Mouse (Mus musculus) R1 (cell line): ENCODE results near the gene Ctdsp2.

Experiments used
- DNase-seq: peaks from one replicate; pipeline ENCODE4 v3.0.0-alpha.2; 2018; ENCODE audit warnings: low read depth, low spot score

Gene Ctdsp2

DNA sequence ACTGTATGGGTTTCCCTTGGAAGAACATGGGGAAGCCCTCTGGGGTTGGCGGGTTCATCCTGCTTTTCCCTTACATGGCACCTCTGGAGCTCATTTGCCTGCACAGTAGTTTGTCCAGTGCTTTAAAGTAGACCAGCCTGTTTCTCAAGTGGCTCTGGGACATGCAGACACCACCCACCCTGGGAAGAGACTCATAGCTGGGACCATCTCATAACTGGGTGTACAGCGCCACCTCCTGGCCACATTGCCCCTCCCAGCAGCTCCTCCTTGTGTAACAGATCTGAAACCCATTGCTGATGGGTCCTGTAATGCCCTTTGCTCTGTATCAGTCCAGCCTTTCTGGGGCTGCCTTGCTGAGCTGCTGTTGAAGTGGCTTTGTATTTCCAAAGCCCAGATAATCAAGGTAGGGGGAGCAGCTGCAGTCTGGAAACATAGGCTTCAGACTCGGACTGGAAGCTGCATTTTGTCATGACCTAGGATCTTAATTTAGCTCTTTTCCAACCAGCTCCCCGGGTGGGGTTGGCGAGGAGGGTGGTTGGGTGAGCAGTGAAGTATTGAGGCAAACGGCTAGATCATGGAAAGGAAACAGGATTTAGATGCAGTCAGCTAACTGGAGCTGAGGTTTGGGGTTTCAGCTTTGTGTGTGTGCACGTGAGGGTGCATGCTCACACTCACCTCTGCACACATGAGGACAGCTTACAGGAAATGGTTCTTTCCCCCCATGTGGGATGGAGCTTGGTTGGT lies 12.0 kb downstream of the Ctdsp2 start:
- peak; percentile 90 for DNase-seq

- no peak for DNase-seq
These were observed 13.2 kb downstream of the Ctdsp2 start for GRCm38 (mm10) chr10:126991676-126992075.

- DNase-seq = no peak
These were observed 15.1 kb downstream of the Ctdsp2 start for GRCm38 (mm10) chr10:126993621-126994020.

DNA sequence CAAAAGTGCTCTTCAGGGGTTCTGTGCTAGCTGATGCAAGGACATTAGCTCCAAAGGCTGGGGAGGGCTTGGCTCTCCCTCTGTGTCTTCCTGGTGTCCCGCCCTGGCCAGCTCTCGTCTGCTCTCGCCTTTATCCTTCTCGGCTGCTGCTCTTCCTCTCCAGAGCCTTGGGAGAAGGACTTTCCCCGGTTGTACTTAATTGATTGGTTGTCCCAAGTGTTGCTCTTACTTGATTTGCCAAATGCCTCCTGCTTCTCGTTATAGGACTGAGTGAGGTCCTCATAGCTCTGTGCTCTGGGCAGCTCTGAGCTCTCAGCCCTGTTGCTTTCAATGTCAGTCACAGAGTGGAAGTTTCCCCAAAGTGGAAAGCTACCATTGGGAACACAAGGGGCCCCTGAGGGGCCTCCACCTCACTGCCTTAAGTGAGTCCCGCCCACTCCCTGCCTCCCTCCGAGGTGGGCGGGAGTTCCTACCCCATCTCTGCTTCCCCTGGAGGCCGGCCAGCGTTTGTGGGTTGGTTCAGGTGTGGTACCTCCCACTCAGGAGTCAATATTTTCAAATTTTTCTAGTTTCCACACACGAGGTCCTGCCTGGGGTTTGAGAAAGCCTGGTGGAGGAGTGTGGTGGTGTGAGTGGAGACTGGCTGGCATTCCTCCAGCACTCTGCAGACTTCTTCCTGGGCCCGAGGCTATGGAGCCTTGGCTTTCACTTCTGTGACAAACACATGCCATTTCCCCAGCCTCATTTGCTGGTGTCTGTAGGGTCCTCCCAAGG lies 19.0 kb downstream of the Ctdsp2 start:
- no peak for DNase-seq

DNA sequence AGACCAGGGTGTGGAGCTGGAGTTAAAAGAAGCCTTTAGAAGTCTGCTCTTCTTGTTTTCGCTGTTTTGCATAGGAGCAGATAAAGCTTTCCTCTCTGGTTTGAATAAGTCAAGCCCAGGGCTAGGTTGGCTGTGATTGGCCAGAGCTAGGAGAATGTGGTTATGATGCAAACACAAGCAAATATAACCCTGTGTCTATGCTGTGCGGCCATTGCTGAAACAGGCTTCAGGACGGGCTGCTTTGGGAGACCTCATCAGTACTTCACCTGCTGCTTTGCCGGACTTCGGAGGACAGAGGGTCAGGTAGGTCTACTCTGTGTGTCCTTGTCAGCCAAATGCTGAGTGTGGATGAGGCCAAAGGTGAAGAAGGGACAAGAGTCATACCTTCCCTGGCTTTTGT lies 22.0 kb downstream of the Ctdsp2 start, which contains the start of gene Avil:
Avil (plus strand) TSS at position 181 of the 400 bp plus-strand sequence.
- DNase-seq = no peak

DNA sequence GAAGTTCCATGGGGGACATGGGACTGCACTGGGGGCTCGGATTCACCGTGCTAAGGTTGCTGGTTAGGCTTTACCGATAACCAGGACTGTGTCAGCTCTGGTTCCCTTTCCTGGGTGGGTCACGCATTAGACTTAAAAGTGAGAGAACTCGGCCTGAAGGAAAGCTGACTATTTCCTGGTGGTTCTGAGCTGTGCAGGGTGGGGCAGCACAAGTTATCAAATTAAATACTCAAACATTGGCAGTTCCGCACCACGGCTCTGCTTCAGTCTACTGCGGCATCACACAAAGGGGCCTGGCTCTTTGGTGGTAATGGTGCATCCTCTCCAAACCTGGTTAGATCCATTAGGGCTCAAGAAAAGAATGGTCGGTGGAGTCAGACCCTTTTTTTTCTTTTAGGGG lies 22.8 kb downstream of the Ctdsp2 start:
- no peak for DNase-seq

DNA sequence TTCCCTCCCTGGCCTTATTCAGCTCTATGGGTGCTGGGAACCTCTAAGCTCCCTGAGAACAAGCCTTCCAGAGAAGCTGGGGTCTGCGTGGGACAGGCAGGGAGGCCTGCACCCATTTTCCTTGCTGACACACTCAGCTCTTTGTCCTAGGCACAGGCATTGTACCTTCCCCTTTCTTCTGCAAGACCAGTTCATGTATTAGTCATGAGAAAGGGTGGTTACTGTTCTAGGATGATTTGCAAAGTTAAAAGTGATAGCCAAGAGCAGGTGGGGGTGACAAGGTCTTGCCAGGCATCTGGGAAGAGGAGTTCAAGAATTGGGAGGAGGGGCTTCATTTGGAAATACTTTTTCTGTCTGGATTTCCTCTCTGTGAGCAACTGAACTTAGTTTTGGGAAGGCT lies 23.5 kb downstream of the Ctdsp2 start:
- no peak for DNase-seq

GRCm38 (mm10) chr10:127002765-127003164 lies 24.2 kb downstream of the Ctdsp2 start:
- no peak for DNase-seq

DNA sequence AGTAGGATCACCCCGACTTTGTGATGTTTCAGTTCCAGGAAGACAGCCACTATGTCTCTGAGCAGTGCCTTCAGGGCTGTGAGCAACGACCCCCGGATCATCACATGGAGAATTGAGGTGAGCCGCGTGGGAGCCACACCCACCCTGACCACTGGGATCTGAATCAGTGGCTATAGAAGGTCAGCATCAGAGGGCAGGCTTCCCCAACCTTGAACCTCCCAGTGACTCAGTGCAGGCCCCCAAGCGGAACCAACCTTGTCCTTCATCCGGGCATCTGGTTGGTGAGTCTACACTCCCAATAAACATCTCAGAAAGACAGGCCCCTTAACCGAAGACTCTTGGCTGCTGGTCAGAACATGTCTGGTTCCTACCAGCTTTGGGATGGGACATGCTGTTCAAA lies 24.8 kb downstream of the Ctdsp2 start:
- DNase-seq = no peak

- no peak for DNase-seq
These were observed 25.3 kb downstream of the Ctdsp2 start for GRCm38 (mm10) chr10:127003806-127004205.

DNA sequence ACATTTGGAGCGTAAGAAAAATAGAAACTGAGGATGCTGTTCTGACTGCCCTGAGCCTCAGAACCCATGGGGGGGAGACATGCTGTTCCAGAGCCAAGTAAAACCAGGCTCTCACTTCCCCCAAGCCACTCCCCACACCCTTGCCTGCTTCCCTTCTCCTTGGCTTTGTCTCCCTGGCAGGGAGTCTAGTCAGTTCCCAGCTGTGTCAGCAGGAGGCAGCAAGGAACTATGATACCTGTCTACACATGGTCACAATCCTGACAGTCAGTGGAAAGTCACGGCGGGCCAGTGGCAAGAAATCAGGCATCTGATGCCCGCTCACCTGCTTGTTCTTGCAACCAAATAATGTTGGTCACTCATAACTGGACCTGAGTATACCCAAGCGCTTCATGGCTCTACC lies 38.0 kb downstream of the Ctdsp2 start:
- DNase-seq = peak; percentile 74

GRCm38 (mm10) chr10:127017071-127017470 lies 38.6 kb downstream of the Ctdsp2 start:
- DNase-seq = no peak

DNA sequence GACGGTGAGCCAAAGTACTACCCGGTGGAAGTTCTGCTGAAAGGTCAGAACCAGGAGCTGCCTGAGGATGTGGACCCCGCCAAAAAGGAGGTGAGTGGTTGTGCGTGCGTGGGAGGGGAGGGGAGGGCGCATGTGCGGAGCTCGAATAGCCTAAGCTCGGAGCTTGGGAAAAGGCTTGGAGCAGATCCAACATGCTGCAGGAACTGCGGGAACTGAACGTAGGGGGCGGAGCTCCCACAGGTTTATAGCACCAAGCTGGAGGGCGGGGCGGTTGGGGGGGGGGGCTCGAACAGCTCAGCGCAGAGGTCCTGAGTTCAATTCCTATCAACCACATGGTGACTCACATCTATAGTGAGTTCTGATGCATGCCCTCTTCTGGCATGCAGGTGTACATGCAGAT lies 39.9 kb downstream of the Ctdsp2 start:
- DNase-seq = peak; percentile 68

GRCm38 (mm10) chr10:127030336-127031296 lies 52.1 kb downstream of the Ctdsp2 start, which contains the start of gene Tsfm:
Gene Tsfm, minus strand, starts transcription at chr10:127030840.
- DNase-seq = peak; percentile 89

DNA sequence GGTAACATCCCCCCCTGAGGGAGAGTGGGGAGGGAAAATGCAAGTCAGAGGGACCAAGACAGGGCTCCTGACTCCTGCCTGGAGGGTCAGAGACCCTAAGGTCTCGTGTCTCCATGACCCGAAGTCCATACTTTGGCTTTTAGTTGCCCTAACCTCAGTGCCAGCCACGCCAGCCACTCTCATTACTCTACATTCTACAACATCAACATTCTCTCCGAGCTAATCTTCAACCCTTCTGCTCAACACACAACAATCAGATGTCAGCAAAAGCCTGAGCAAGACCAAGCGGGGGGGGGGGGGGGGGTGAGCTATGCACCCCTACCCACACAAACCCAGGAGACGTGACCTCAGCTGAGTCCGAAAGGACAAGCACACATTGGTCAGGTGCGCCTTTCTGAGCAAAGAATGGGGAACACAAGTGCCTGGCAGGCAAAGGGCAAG lies 54.8 kb downstream of the Ctdsp2 start:
- no peak for DNase-seq

- no peak for DNase-seq
These were observed 57.8 kb downstream of the Ctdsp2 start for GRCm38 (mm10) chr10:127036273-127036672.

DNA sequence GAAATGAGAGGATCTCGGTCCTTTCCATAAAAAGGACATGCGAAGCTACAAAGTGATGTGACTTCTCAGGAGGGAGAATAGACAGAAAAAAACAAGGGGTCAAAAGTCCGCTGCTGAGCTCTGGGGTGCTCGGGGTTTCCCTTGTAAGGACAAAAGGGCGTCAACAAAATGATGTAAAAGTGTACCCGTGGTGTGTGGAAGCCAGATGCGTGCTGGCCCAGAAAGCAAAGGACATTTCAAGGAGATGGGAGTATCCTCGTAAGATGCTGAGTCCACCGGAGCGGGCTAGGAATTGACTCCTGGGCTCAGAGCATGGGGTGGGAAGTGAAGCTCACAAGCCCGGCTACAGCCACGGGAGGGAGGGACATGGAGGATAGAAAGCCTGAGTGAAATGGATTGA lies 59.1 kb downstream of the Ctdsp2 start:
- DNase-seq = no peak

- DNase-seq = no peak
These were observed 62.2 kb downstream of the Ctdsp2 start for GRCm38 (mm10) chr10:127040569-127041214.

GRCm38 (mm10) chr10:127041274-127041766 lies 62.8 kb downstream of the Ctdsp2 start, which contains the start of the genes Mettl1 and Eef1akmt3:
Gene Mettl1, plus strand, starts transcription at chr10:127041414.
Gene Eef1akmt3, minus strand, starts transcription at chr10:127041513.
- no peak for DNase-seq

GRCm38 (mm10) chr10:127041774-127042338 lies 63.3 kb downstream of the Ctdsp2 start:
- DNase-seq = peak; percentile 94
